ENCODE assay signal across 8 mouse cellular contexts in the genomic region with DNA sequence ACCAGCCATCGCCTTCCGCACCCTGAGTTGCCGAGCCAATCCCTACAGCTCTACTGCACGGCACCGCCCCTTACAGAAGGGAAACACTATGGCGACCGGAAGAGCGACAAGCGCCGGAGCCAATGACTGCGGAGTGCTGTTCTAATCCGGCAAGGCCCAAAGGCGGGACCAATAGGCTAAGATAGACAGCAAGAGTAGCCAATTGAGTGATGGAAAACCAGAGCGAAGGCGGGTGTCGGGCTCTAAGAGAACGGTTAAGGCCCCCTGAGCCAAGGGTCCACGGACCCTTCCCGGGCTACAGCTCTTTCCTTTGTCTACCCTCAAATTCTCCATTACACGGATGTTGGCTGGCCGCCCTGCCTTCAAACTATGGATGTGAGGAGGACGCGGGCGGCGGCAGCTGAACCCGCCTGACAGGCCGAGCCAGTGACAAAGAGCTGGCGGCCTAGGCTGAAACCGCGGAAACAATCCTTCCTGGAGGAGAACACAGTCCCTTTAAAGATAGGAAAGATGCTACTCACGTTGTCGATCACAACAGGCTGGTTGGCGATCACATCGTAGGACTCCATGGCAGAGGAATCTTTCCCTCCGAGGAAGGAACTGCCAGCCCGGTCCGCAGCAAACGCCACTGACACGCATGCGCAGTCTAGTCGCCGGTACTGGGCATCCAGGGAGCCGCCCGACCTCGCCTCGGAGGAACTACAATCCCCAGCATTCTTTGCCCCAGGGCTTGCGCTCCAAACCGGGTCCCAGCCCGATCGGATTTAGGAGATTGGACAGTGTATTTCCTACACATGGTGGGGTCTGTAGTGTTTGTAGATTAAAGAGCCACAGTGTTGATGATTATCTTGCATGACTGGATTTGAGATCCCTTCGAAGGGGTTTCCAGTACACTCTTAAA. TPM values are rescaled to one million over a fixed set of nuclear protein-coding genes. Genes with fewer than 3 reads are reported as not detected.
DNase-seq lines count a peak whose midpoint lies in the region; ATAC-seq and TF ChIP-seq lines count a peak whose summit lies in the region.

A gene (minus strand): TSS at position 640 of the 901 bp plus-strand sequence.

- H3K4me3 ChIP-seq in embryonic facial prominence, embryonic 13.5 days, result peak within 1 kb of the TSS; percentile 88
- peak within 1 kb of the TSS; percentile 100 for H3K4me3 ChIP-seq in heart, adult 2 months
- H3K4me3 ChIP-seq in limb, embryonic 13.5 days, result peak within 1 kb of the TSS; percentile 71
- peak within 1 kb of the TSS; percentile 95 for H3K4me3 ChIP-seq in midbrain, embryonic 16.5 days (ENCODE audit: low read depth, low read length)

- 0 out of 2 replicates have a peak, but pooled peaks cover 4% of the 10 kb centered on the region for H3K36me3 ChIP-seq in embryonic facial prominence, embryonic 13.5 days
- H3K36me3 ChIP-seq in heart, adult 2 months (ENCODE audit: control insufficient read depth, insufficient read depth, low read length), result peaks cover 5% of the 10 kb centered on the region
- peaks cover 4% of the 10 kb centered on the region; the same call in 1 of the 2 replicates for H3K36me3 ChIP-seq in limb, embryonic 13.5 days
- H3K36me3 ChIP-seq in midbrain, embryonic 16.5 days (ENCODE audit: control insufficient read depth, insufficient read depth, low read length), result no peaks in the 10 kb centered on the region

- peak; percentile 93 for DNase-seq in 3134 (ENCODE audit: extremely low read depth, insufficient read length, low spot score)
- DNase-seq in adrenal gland, postnatal 36 days, result peak; percentile 97 to 98
- DNase-seq in heart, adult 2 months, result peak; percentile 96 to 97
- DNase-seq in kidney, adult 8-10 months, result peak; percentile 98
- peak; percentile 96 to 98 for DNase-seq in spleen, postnatal 10 days (ENCODE audit: low spot score in 2 of 2)

- under 1% methylated on average over 51 of the region's 51 CpGs for WGBS in embryonic facial prominence, embryonic 13.5 days
- under 1% methylated on average over 51 of the region's 51 CpGs for WGBS in heart, adult 2 months
- under 1% methylated on average over 51 of the region's 51 CpGs for WGBS in limb, embryonic 13.5 days
- WGBS in midbrain, embryonic 16.5 days, result under 1% methylated on average over 51 of the region's 51 CpGs

- H3K4me2 ChIP-seq in embryonic facial prominence, embryonic 13.5 days, result peak within 1 kb of the TSS; percentile 94
- peak within 1 kb of the TSS; percentile 97 for H3K4me2 ChIP-seq in limb, embryonic 13.5 days (replicated peaks)
- peak within 1 kb of the TSS; percentile 94 for H3K4me2 ChIP-seq in midbrain, embryonic 16.5 days (ENCODE audit: low read length)

- H3K9me3 ChIP-seq in embryonic facial prominence, embryonic 13.5 days, result no peaks in the 10 kb centered on the region
- no peaks in the 10 kb centered on the region for H3K9me3 ChIP-seq in limb, embryonic 13.5 days
- H3K9me3 ChIP-seq in midbrain, embryonic 16.5 days (replicated peaks; ENCODE audit: control insufficient read depth, low read length, poor library complexity, severe bottlenecking), result no peaks in the 10 kb centered on the region

- H3K79me2 ChIP-seq in heart, adult 2 months (replicated peaks; ENCODE audit: control insufficient read depth, insufficient read depth, low read length), result peaks cover 5% of the 10 kb centered on the region

- peak within 1 kb of the TSS; percentile 85 for H3K9ac ChIP-seq in embryonic facial prominence, embryonic 13.5 days
- H3K9ac ChIP-seq in heart, adult 2 months (ENCODE audit: low read depth, low read length), result peak within 1 kb of the TSS; percentile 72
- H3K9ac ChIP-seq in limb, embryonic 13.5 days, result peak within 1 kb of the TSS; percentile 82
- peak within 1 kb of the TSS; percentile 94 for H3K9ac ChIP-seq in midbrain, embryonic 16.5 days (ENCODE audit: low read depth, low read length)

- TF ChIP-seq POLR2A in heart, adult 2 months (IDR thresholded peaks at IDR 0.05; ENCODE audit: insufficient read depth, low read depth, low read length), result peak; percentile 95

- peak; percentile 44; the same call in 1 of the 2 replicates for TF ChIP-seq EP300 in heart, adult 2 months (IDR thresholded peaks at IDR 0.05; ENCODE audit: insufficient read depth, low read depth, low read length)

- intact Hi-C loops in heart, adult 2 months (cut with DNase I), result loop anchor here (1.0 to 5.0 kb wide), 4 partner anchors 49 to 177 kb away; a partner anchor contains a TSS

- no peaks in the 10 kb centered on the region for H3K27me3 ChIP-seq in embryonic facial prominence, embryonic 13.5 days
- no peaks in the 10 kb centered on the region for H3K27me3 ChIP-seq in heart, adult 2 months (ENCODE audit: control insufficient read depth, insufficient read depth, low read length)
- H3K27me3 ChIP-seq in limb, embryonic 13.5 days, result no peaks in the 10 kb centered on the region
- no peaks in the 10 kb centered on the region for H3K27me3 ChIP-seq in midbrain, embryonic 16.5 days (ENCODE audit: control insufficient read depth, insufficient read depth, low read depth, low read length)

- peak; percentile 92 for ATAC-seq in embryonic facial prominence, embryonic 13.5 days (ENCODE audit: insufficient number of reproducible peaks, insufficient read depth, low FRiP score, low TSS enrichment, low read depth)
- ATAC-seq in limb, embryonic 13.5 days (ENCODE audit: low FRiP score, low read depth), result peak; percentile 93
- ATAC-seq in midbrain, embryonic 16.5 days, result peak; percentile 97

- peak within 1 kb of the TSS; percentile 71 for H3K27ac ChIP-seq in embryonic facial prominence, embryonic 13.5 days
- peak within 1 kb of the TSS; percentile 91 for H3K27ac ChIP-seq in heart, adult 2 months
- peak within 1 kb of the TSS; percentile 52; the same call in 1 of the 2 replicates for H3K27ac ChIP-seq in limb, embryonic 13.5 days
- H3K27ac ChIP-seq in midbrain, embryonic 16.5 days (ENCODE audit: low read length), result peak within 1 kb of the TSS; percentile 92

- peaks cover 50% of the 10 kb centered on the region for H3K4me1 ChIP-seq in embryonic facial prominence, embryonic 13.5 days
- peaks cover 13% of the 10 kb centered on the region for H3K4me1 ChIP-seq in heart, adult 2 months (ENCODE audit: control insufficient read depth, insufficient read depth, low read length)
- peaks cover 49% of the 10 kb centered on the region for H3K4me1 ChIP-seq in limb, embryonic 13.5 days
- H3K4me1 ChIP-seq in midbrain, embryonic 16.5 days (ENCODE audit: control insufficient read depth, insufficient read depth, low read length), result peaks cover 47% of the 10 kb centered on the region

- no peak for TF ChIP-seq CTCF in heart, adult 2 months (IDR thresholded peaks at IDR 0.05)

RNA-seq across cellular contexts. Expression of the gene that starts here (rescaled TPM):
- total RNA-seq in adrenal gland, postnatal 36 days (2021), result 100 to 1,000 TPM; 107 to 111 TPM
- polyA plus RNA-seq in embryonic facial prominence, embryonic 13.5 days (2015; fragmentation: Nextera tagmentation; extraction: Ambion mirVana), result 139 and 160 TPM in 2 replicates
- total RNA-seq in heart, adult 2 months (2021), result 10 to 100 TPM; 82.1 to 90.5 TPM
- polyA plus RNA-seq in heart, adult 2 months (2012; rRNA removed), result 73.3 and 104 TPM in 2 replicates
- polyA plus RNA-seq in limb, embryonic 13.5 days (2015; fragmentation: Nextera tagmentation; extraction: Ambion mirVana), result 145 and 152 TPM in 2 replicates
- polyA plus RNA-seq in midbrain, embryonic 16.5 days (2015; fragmentation: Nextera tagmentation; extraction: Ambion mirVana), result 378 and 383 TPM in 2 replicates

Comparison
In these comparisons a context has a peak if more than half of its experiments do, and no peak if none do; other contexts are left out.
1. Peak in every context shown above with its lines: DNase-seq, ATAC-seq, H3K4me3 ChIP-seq and H3K27ac ChIP-seq.